Mouse (Mus musculus): ENCODE data around the gene Colca2. TPM values are rescaled to one million over a fixed set of nuclear protein-coding genes. Genes with fewer than 3 reads are reported as not detected.

Gene Colca2
- polyA plus RNA-seq, 1 experiment: 2.7 TPM

DNA sequence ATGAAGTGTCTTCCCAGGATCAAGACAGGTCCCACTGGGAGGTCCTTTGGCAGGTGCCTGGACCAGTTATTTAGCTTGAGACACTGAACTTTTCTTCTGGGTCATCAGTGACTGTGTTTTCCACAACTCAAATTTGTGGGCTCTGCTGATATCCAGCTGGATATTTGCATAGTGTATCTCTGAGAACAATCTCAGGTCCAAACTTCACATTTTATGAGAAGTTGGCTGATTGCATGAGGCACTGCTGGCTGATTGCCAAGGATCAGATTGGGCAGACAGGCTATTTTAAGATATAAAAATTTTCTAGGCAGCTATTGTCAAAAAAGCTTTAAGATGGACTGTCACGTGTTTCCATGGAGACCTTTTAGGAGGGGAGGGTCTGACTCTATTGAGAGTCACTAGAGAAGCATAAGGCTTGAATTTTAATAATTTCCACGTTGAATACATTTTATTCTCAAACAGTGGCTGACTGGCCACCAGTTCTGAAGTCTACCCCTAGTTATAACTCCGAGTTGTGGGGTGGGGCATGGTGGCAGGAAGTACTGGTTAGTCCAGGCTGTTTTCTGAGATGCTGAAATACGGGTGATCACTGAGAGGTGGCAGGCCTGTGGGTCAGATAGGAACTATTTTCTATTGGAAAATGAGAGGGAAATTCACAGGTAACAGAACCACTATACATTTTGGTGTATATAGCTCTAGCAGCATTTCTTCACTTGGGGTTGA, 21.4 kb downstream of the Colca2 start:
- TF ChIP-seq POLR2A (IDR thresholded peaks at IDR 0.05; ENCODE audit: control insufficient read depth, extremely low read depth, insufficient read depth, low read length, poor library complexity) (no peak), CTCF (IDR thresholded peaks at IDR 0.05; ENCODE audit: borderline replicate concordance, control insufficient read depth, extremely low read depth, insufficient read depth, low read length, poor library complexity) (no peak)
- no peaks in the 10 kb centered on the region for H3K36me3 ChIP-seq (ENCODE audit: control insufficient read depth, insufficient read depth, low read length)
- no peaks in the 10 kb centered on the region for H3K27me3 ChIP-seq (ENCODE audit: control insufficient read depth, insufficient read depth, low read length)
- whole genome bisulfite sequencing: 76% methylated on average over 4 of the region's 4 CpGs
- H3K4me1 ChIP-seq (replicated peaks; ENCODE audit: control insufficient read depth, insufficient read depth, low read length): no peaks in the 10 kb centered on the region
- H3K27ac ChIP-seq (ENCODE audit: control insufficient read depth, insufficient read depth, low read length): no peak overlapping the region
- no peak for DNase-seq
- H3K4me3 ChIP-seq (ENCODE audit: control insufficient read depth, insufficient read depth, low read length): no peak overlapping the region

DNA sequence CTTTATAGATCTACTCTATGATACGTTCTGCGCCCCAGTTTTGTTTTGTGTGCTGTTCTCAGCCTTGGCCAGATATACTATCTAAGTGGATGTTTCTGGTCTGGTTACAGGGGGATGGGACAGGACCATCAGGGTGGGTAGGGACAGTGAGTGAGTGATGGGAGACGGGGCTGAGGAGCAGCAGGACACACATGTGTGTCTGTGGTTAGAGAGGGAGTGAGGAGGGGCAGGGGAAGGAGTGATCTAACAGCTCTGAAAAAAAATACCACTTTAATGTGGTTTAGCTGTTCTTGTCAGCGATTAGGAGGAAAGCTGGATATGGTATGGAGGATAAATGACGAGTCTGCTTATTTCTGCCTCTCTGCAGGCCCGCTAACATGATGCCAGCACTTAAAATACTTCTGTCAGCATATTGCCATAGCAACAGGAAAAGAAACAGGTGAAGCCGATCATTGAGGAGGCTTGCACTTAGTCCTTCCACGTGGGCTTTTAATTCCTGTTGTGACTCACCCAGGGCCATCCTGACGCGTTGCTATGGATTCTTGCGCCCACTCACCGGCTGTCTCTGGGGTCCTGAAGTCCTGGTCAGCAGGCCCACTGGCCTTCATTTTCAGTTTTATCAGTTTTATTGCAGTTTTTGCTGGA, 39.5 kb downstream of the Colca2 start:
- DNase-seq: no peak
- TF ChIP-seq POLR2A (IDR thresholded peaks at IDR 0.05; ENCODE audit: control insufficient read depth, extremely low read depth, insufficient read depth, low read length, poor library complexity): no peak
- no peak for TF ChIP-seq CTCF (IDR thresholded peaks at IDR 0.05; ENCODE audit: borderline replicate concordance, control insufficient read depth, extremely low read depth, insufficient read depth, low read length, poor library complexity)
- Histone ChIP-seq H3K4me3 (ENCODE audit: control insufficient read depth, insufficient read depth, low read length) (no peak overlapping the region), H3K36me3 (ENCODE audit: control insufficient read depth, insufficient read depth, low read length) (no peaks in the 10 kb centered on the region), H3K27me3 (ENCODE audit: control insufficient read depth, insufficient read depth, low read length) (no peaks in the 10 kb centered on the region), H3K27ac (ENCODE audit: control insufficient read depth, insufficient read depth, low read length) (no peak overlapping the region), H3K4me1 (replicated peaks; ENCODE audit: control insufficient read depth, insufficient read depth, low read length) (peaks cover 5% of the 10 kb centered on the region)
- WGBS: 19% methylated on average over 12 of the region's 12 CpGs

DNA sequence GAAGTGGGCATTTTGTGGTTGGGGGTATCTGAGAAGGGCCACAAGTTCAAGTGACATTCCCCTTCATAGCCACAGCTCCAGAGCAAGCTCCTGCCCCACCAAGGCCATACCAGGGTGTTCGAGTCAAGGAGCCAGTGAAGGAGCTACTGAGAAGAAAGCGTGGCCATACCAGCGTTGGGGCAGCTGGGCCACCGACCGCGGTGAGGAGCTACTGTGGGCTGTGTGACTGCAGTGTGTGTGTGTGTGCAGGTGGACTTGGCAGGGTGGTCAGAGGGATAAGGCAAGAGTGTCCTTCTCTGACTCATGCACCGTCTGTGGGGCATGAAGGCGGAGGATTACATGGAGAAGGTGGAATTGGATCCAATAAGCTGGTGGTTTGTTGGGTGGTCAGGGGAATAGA, 46.2 kb downstream of the Colca2 start:
- Histone ChIP-seq H3K4me1 (replicated peaks; ENCODE audit: control insufficient read depth, insufficient read depth, low read length) (no peaks in the 10 kb centered on the region), H3K27ac (ENCODE audit: control insufficient read depth, insufficient read depth, low read length) (no peak overlapping the region), H3K36me3 (ENCODE audit: control insufficient read depth, insufficient read depth, low read length) (no peaks in the 10 kb centered on the region), H3K4me3 (ENCODE audit: control insufficient read depth, insufficient read depth, low read length) (no peak overlapping the region), H3K27me3 (ENCODE audit: control insufficient read depth, insufficient read depth, low read length) (no peaks in the 10 kb centered on the region)
- 93% methylated on average over 8 of the region's 8 CpGs for WGBS
- DNase-seq: no peak
- TF ChIP-seq POLR2A (IDR thresholded peaks at IDR 0.05; ENCODE audit: control insufficient read depth, extremely low read depth, insufficient read depth, low read length, poor library complexity): no peak
- TF ChIP-seq CTCF (IDR thresholded peaks at IDR 0.05; ENCODE audit: borderline replicate concordance, control insufficient read depth, extremely low read depth, insufficient read depth, low read length, poor library complexity): no peak

DNA sequence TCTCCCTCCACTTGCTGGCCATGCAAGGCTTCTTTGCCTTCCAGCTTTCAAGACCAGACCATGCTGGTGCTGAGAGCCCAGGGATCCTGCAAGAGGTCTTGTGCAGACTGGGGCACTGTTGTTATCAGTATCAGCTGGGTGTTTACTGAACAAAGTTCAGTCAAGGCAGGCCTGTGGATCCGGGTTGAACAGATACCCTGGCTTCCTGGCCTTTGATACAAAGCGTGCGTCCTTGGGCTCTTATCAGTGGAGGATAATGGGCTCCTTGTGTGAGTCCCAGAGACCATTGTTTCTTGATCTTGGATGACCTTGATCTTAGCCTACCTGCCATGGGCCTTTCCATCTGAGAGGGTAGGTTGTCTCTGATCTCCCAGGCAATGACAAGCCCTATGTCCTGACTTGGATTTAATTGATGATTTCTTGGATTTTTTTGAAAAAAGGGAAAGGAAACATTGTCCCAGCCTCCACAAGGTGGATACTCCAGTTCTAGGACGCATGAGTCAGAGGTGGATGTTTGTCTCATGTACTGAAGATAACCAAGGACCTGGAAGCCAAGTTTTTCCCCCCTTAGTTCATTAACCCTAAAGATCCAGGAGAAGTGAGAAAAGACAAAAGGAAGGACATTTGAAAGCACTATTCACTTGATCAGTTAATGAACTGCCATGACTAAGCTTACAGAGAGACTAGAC, 47.5 kb downstream of the Colca2 start:
- Histone ChIP-seq H3K36me3 (ENCODE audit: control insufficient read depth, insufficient read depth, low read length) (no peaks in the 10 kb centered on the region), H3K4me3 (ENCODE audit: control insufficient read depth, insufficient read depth, low read length) (no peak overlapping the region), H3K4me1 (replicated peaks; ENCODE audit: control insufficient read depth, insufficient read depth, low read length) (no peaks in the 10 kb centered on the region), H3K27me3 (ENCODE audit: control insufficient read depth, insufficient read depth, low read length) (no peaks in the 10 kb centered on the region), H3K27ac (ENCODE audit: control insufficient read depth, insufficient read depth, low read length) (no peak overlapping the region)
- WGBS: 85% methylated on average over 4 of the region's 4 CpGs
- TF ChIP-seq POLR2A (IDR thresholded peaks at IDR 0.05; ENCODE audit: control insufficient read depth, extremely low read depth, insufficient read depth, low read length, poor library complexity): no peak
- TF ChIP-seq CTCF (IDR thresholded peaks at IDR 0.05; ENCODE audit: borderline replicate concordance, control insufficient read depth, extremely low read depth, insufficient read depth, low read length, poor library complexity): no peak
- no peak for DNase-seq

DNA sequence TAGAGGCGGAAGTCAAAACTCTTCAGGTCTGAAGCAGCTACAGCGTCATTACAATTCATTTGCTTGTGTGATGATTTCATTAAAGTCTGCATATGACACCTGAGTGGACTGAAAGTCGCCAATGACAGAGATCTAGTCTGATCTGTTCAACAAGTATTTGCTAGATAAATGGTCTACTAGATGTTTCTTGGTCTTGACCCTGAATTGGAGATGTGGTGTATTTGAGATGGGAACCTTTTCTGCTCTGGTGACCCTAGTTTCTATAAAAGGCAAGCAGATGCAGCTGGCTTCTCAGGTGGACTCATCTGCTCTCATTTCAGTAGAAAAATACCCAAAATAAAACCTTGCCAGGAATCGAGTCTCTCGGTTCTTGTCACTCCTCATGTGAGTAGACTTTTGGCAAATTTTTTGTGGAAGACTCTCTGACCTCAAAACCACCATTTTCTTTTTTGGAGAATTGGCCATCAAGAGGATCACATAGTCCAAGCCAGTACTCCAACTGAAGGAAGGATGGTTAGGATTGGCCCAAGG, 52.7 kb downstream of the Colca2 start:
- no peaks in the 10 kb centered on the region for H3K4me1 ChIP-seq (replicated peaks; ENCODE audit: control insufficient read depth, insufficient read depth, low read length)
- H3K27me3 ChIP-seq (ENCODE audit: control insufficient read depth, insufficient read depth, low read length): no peaks in the 10 kb centered on the region
- DNase-seq: no peak
- WGBS: 92% methylated on average over 5 of the region's 5 CpGs
- TF ChIP-seq POLR2A (IDR thresholded peaks at IDR 0.05; ENCODE audit: control insufficient read depth, extremely low read depth, insufficient read depth, low read length, poor library complexity) (no peak), CTCF (IDR thresholded peaks at IDR 0.05; ENCODE audit: borderline replicate concordance, control insufficient read depth, extremely low read depth, insufficient read depth, low read length, poor library complexity) (no peak)
- no peak overlapping the region for H3K4me3 ChIP-seq (ENCODE audit: control insufficient read depth, insufficient read depth, low read length)
- H3K27ac ChIP-seq (ENCODE audit: control insufficient read depth, insufficient read depth, low read length): no peak overlapping the region
- H3K36me3 ChIP-seq (ENCODE audit: control insufficient read depth, insufficient read depth, low read length): no peaks in the 10 kb centered on the region

Other genes starting within 250 kb of the Colca2 start
- gene Btg4, start 217.7 kb downstream of the Colca2 start, polyA plus RNA-seq (2012; rRNA removed): not detected in 2 replicates
- gene Layn, start 201.5 kb downstream of the Colca2 start, polyA plus RNA-seq (2012; rRNA removed): 0.54 and 1.1 TPM in 2 replicates
- not detected in 2 replicates for gene 4833427G06Rik, start 176.5 kb downstream of the Colca2 start, polyA plus RNA-seq (2012; rRNA removed)
- 0.93 and 1.2 TPM in 2 replicates for gene Gm32742, start 113.1 kb downstream of the Colca2 start, polyA plus RNA-seq (2012; rRNA removed)
- 15.0 and 18.5 TPM in 2 replicates for gene Pou2af1, start 64.9 kb downstream of the Colca2 start, polyA plus RNA-seq (2012; rRNA removed)
- 3.7 and 5.1 TPM in 2 replicates for gene 1810046K07Rik, start 50.3 kb upstream of the Colca2 start, polyA plus RNA-seq (2012; rRNA removed)